Mouse (Mus musculus) forebrain, embryonic 13.5 days (tissue): ENCODE measurements at regions not wholly inside any gene's neighbourhood (a gene's known extent, or its start where the extent isn't known, plus 50 kb on each side); places are given as distances from the start of the nearest gene placed in this dataset.
"Not testable (repeated sequence)": the region's sequence is repeated elsewhere in the genome, so short reads cannot be mapped to it uniquely, and the experiment has no call there.

Source experiments
- ATAC-seq: fragments of 200-750 bp; cut with Nextera tagmentation; 2 replicates; pipeline ENCODE4 v1.8.0; 2017
- H3K27ac ChIP-seq: fragments of 300-500 bp; sonication (generic); 2 replicates; pipeline ENCODE4 v1.5.1; 2015; ENCODE audit warnings: inconsistent platforms, mild to moderate bottlenecking, moderate library complexity
- H3K27me3 ChIP-seq: fragments of 300-500 bp; sonication (generic); 2 replicates; pipeline ENCODE4 v1.6.1; 2015; ENCODE audit warnings: mild to moderate bottlenecking, inconsistent platforms
- H3K36me3 ChIP-seq: fragments of 300-500 bp; sonication (generic); 2 replicates; pipeline ENCODE4 v1.6.1; 2015; ENCODE audit warnings: mild to moderate bottlenecking, inconsistent platforms; ENCODE audit not compliant: poor library complexity, severe bottlenecking
- H3K4me1 ChIP-seq: fragments of 300-500 bp; sonication (generic); 2 replicates; pipeline ENCODE4 v1.6.1; 2015; ENCODE audit warnings: inconsistent platforms
- H3K4me2 ChIP-seq: fragments of 300-500 bp; sonication (generic); 2 replicates; pipeline ENCODE4 v1.6.1; 2015; ENCODE audit warnings: inconsistent platforms, mild to moderate bottlenecking, moderate library complexity
- H3K4me3 ChIP-seq: fragments of 300-500 bp; sonication (generic); 2 replicates; pipeline ENCODE4 v1.5.1; 2015; ENCODE audit warnings: mild to moderate bottlenecking, inconsistent platforms
- H3K9ac ChIP-seq: fragments of 300-500 bp; sonication (generic); 2 replicates; pipeline ENCODE4 v1.6.1; 2015; ENCODE audit warnings: mild to moderate bottlenecking, inconsistent platforms
- H3K9me3 ChIP-seq: fragments of 300-500 bp; sonication (generic); replicated peaks from 2 replicates; pipeline ENCODE4 v1.6.1; 2016; ENCODE audit warnings: inconsistent platforms
- WGBS: fragments of 180-500 bp; shearing (Covaris S2); methylation state at CpG from one replicate; pipeline ENCODE4 v1.1.7; 2015; 5-methylcytosine and 5-hydroxymethylcytosine counted together

- 68% methylated on average over 6 of the region's 6 CpGs for WGBS
- no peak for ATAC-seq
- H3K4me1 ChIP-seq = peaks cover 7% of the 10 kb centered on the region
- no peak overlapping the region for H3K4me2 ChIP-seq
- H3K9ac ChIP-seq = no peak overlapping the region
- no peaks in the 10 kb centered on the region for H3K36me3 ChIP-seq
- no peak overlapping the region for H3K27ac ChIP-seq
- no peak overlapping the region for H3K4me3 ChIP-seq
- no peaks in the 10 kb centered on the region for H3K9me3 ChIP-seq
- no peaks in the 10 kb centered on the region for H3K27me3 ChIP-seq
These were observed 214.5 kb downstream of the Dact1 start for GRCm38 (mm10) chr12:71524156-71524555.

GRCm38 (mm10) chr12:71525255-71525927 lies 215.7 kb downstream of the Dact1 start:
- no peak; the same call in 1 of the 2 replicates for ATAC-seq

GRCm38 (mm10) chr12:71526623-71527022 lies 216.9 kb downstream of the Dact1 start:
- no peak overlapping the region for H3K4me2 ChIP-seq

More at GRCm38 (mm10) chr12:71525255-71525927, 215.7 kb downstream of the Dact1 start:
- Histone ChIP-seq H3K36me3 (no peaks in the 10 kb centered on the region), H3K4me2 (no peak overlapping the region), H3K27ac (no peak overlapping the region), H3K9ac (no peak overlapping the region), H3K4me3 (no peak overlapping the region), H3K9me3 (no peaks in the 10 kb centered on the region), H3K27me3 (no peaks in the 10 kb centered on the region; the same call in 1 of the 2 replicates), H3K4me1 (peaks cover 7% of the 10 kb centered on the region)
- whole genome bisulfite sequencing = 22% methylated on average over 10 of the region's 10 CpGs

GRCm38 (mm10) chr12:71532161-71532560 lies 222.5 kb downstream of the Dact1 start:
- no peaks in the 10 kb centered on the region; the same call in 1 of the 2 replicates for H3K27me3 ChIP-seq
- no peaks in the 10 kb centered on the region for H3K9me3 ChIP-seq
- H3K4me2 ChIP-seq = 0 out of 2 replicates have a peak overlapping the region, but pooled peaks have one; percentile 4
- H3K4me3 ChIP-seq = no peak overlapping the region
- H3K27ac ChIP-seq = peak overlapping the region; percentile 80
- no peaks in the 10 kb centered on the region for H3K36me3 ChIP-seq
- peaks cover 28% of the 10 kb centered on the region for H3K4me1 ChIP-seq
- no peak overlapping the region for H3K9ac ChIP-seq
- 71% methylated on average over 3 of the region's 3 CpGs for WGBS
- 0 out of 2 replicates have a peak, but pooled peaks have one; percentile 31 for ATAC-seq

More at GRCm38 (mm10) chr12:71526623-71527022, 216.9 kb downstream of the Dact1 start:
- Histone ChIP-seq H3K36me3 (no peaks in the 10 kb centered on the region), H3K9me3 (no peaks in the 10 kb centered on the region), H3K27ac (no peak overlapping the region), H3K27me3 (no peaks in the 10 kb centered on the region; the same call in 1 of the 2 replicates), H3K4me3 (no peak overlapping the region), H3K9ac (no peak overlapping the region), H3K4me1 (peaks cover 7% of the 10 kb centered on the region)
- no peak for ATAC-seq
- 91% methylated on average over 7 of the region's 7 CpGs for WGBS

- Histone ChIP-seq H3K36me3 (no peaks in the 10 kb centered on the region), H3K9ac (no peak overlapping the region), H3K4me2 (peak overlapping the region; percentile 4), H3K9me3 (no peaks in the 10 kb centered on the region), H3K27ac (peak overlapping the region; percentile 80), H3K27me3 (no peaks in the 10 kb centered on the region; the same call in 1 of the 2 replicates), H3K4me3 (no peak overlapping the region), H3K4me1 (peaks cover 28% of the 10 kb centered on the region)
- ATAC-seq = peak; percentile 93
- 15% methylated on average over 22 of the region's 22 CpGs for WGBS
These were observed 223.2 kb downstream of the Dact1 start for GRCm38 (mm10) chr12:71532708-71533450.

- peaks cover 28% of the 10 kb centered on the region for H3K4me1 ChIP-seq
- no peak overlapping the region; the same call in 1 of the 2 replicates for H3K4me2 ChIP-seq
- no peaks in the 10 kb centered on the region; the same call in 1 of the 2 replicates for H3K27me3 ChIP-seq
- H3K9me3 ChIP-seq = no peaks in the 10 kb centered on the region
- no peak overlapping the region for H3K4me3 ChIP-seq
- no peak for ATAC-seq
- H3K36me3 ChIP-seq = no peaks in the 10 kb centered on the region
- no peak overlapping the region for H3K9ac ChIP-seq
- H3K27ac ChIP-seq = peak overlapping the region; percentile 80
- 88% methylated on average over 9 of the region's 9 CpGs for WGBS
These were observed 224.0 kb downstream of the Dact1 start for GRCm38 (mm10) chr12:71533701-71534100.

GRCm38 (mm10) chr12:71534199-71534598 lies 224.5 kb downstream of the Dact1 start:
- H3K9ac ChIP-seq = no peak overlapping the region
- H3K4me3 ChIP-seq = no peak overlapping the region
- WGBS = 61% methylated on average over 4 of the region's 4 CpGs
- peaks cover 28% of the 10 kb centered on the region for H3K4me1 ChIP-seq
- no peaks in the 10 kb centered on the region for H3K36me3 ChIP-seq
- peak overlapping the region; percentile 80 for H3K27ac ChIP-seq
- ATAC-seq = peak; percentile 44
- no peaks in the 10 kb centered on the region for H3K9me3 ChIP-seq
- H3K27me3 ChIP-seq = no peaks in the 10 kb centered on the region; the same call in 1 of the 2 replicates
- H3K4me2 ChIP-seq = no peak overlapping the region

- no peaks in the 10 kb centered on the region; the same call in 1 of the 2 replicates for H3K27me3 ChIP-seq
- H3K4me1 ChIP-seq = peaks cover 28% of the 10 kb centered on the region
- H3K9ac ChIP-seq = no peak overlapping the region
- no peaks in the 10 kb centered on the region for H3K36me3 ChIP-seq
- 94% methylated on average over 6 of the region's 6 CpGs for WGBS
- H3K4me2 ChIP-seq = no peak overlapping the region
- H3K4me3 ChIP-seq = no peak overlapping the region
- no peaks in the 10 kb centered on the region for H3K9me3 ChIP-seq
- H3K27ac ChIP-seq = peak overlapping the region; percentile 80
- no peak for ATAC-seq
These were observed 225.6 kb downstream of the Dact1 start for GRCm38 (mm10) chr12:71535251-71535650.

GRCm38 (mm10) chr12:71535831-71536230 lies 226.1 kb downstream of the Dact1 start:
- WGBS = 54% methylated on average over 3 of the region's 3 CpGs
- ATAC-seq, H3K36me3 ChIP-seq, H3K9me3 ChIP-seq, H3K27me3 ChIP-seq, H3K4me2 ChIP-seq, H3K4me3 ChIP-seq, H3K9ac ChIP-seq, H3K27ac ChIP-seq: not testable (repeated sequence)
- peaks cover 28% of the 10 kb centered on the region for H3K4me1 ChIP-seq

- Histone ChIP-seq H3K27ac (no peak overlapping the region), H3K4me2 (no peak overlapping the region), H3K27me3 (no peaks in the 10 kb centered on the region), H3K36me3 (no peaks in the 10 kb centered on the region), H3K9me3 (no peaks in the 10 kb centered on the region), H3K9ac (no peak overlapping the region), H3K4me1 (peaks cover 20% of the 10 kb centered on the region), H3K4me3 (no peak overlapping the region)
- 80% methylated on average over 7 of the region's 7 CpGs for WGBS
- ATAC-seq = no peak
These were observed 229.0 kb downstream of the Dact1 start for GRCm38 (mm10) chr12:71538691-71539090.

- ATAC-seq = no peak
- Histone ChIP-seq H3K9ac (no peak overlapping the region), H3K4me2 (no peak overlapping the region), H3K9me3 (no peaks in the 10 kb centered on the region), H3K4me3 (no peak overlapping the region), H3K4me1 (peaks cover 9% of the 10 kb centered on the region; the same call in 1 of the 2 replicates), H3K27ac (no peak overlapping the region), H3K36me3 (no peaks in the 10 kb centered on the region), H3K27me3 (no peaks in the 10 kb centered on the region)
- WGBS = 88% methylated on average over 11 of the region's 11 CpGs
These were observed 230.6 kb downstream of the Dact1 start for GRCm38 (mm10) chr12:71540279-71540678.

- Histone ChIP-seq H3K9me3 (no peaks in the 10 kb centered on the region), H3K27ac (no peak overlapping the region), H3K9ac (no peak overlapping the region), H3K36me3 (no peaks in the 10 kb centered on the region), H3K27me3 (no peaks in the 10 kb centered on the region), H3K4me1 (peaks cover 9% of the 10 kb centered on the region; the same call in 1 of the 2 replicates), H3K4me3 (no peak overlapping the region), H3K4me2 (no peak overlapping the region)
- ATAC-seq = no peak
- WGBS = 66% methylated on average over 2 of the region's 2 CpGs
These were observed 232.3 kb downstream of the Dact1 start for GRCm38 (mm10) chr12:71541961-71542360.
